Mouse (Mus musculus) heart, postnatal 36 days (tissue): ENCODE data around the gene Cst8. TPM values are rescaled to one million over a fixed set of nuclear protein-coding genes. Genes with fewer than 3 reads are reported as not detected.
A peak's percentile ranks its signal among the peaks of the same experiment; 100 is the strongest.
"Not testable (repeated sequence)": the region's sequence is repeated elsewhere in the genome, so short reads cannot be mapped to it uniquely, and the experiment has no call there.

Source experiments
- DNase-seq, 2 experiments: peaks; one replicate each; pipeline ENCODE4 v3.0.0; 2021 to 2022
- intact Hi-C: fragments of 180-260 bp; cut with DNase I; formaldehyde crosslinking; loops from one replicate; pipeline ENCODE4 v1.15.1; 2025
- total RNA-seq, 2 experiments: library from RNA; stranded (reverse); gene quantifications; 2 replicates each; pipeline ENCODE4 v1.2.3; 2021

Cst8 gene
- total RNA-seq, result not detected

GRCm38 (mm10) chr2:148798485-148798884 lies at the start of gene Cst8:
Gene Cst8, plus strand, starts transcription at chr2:148798785.
- DNase-seq, result no peak
- intact Hi-C loops, result no loop called here

GRCm38 (mm10) chr2:148750058-148750457 lies 48.5 kb upstream of the Cst8 start, which contains the start of gene Cstl1:
Gene Cstl1, plus strand, starts transcription at chr2:148750358.
- intact Hi-C loops, result loop anchor here (5.0 kb wide), 1 partner anchor 102 kb away; no protein-coding TSS in a partner anchor
- no peak for DNase-seq

DNA sequence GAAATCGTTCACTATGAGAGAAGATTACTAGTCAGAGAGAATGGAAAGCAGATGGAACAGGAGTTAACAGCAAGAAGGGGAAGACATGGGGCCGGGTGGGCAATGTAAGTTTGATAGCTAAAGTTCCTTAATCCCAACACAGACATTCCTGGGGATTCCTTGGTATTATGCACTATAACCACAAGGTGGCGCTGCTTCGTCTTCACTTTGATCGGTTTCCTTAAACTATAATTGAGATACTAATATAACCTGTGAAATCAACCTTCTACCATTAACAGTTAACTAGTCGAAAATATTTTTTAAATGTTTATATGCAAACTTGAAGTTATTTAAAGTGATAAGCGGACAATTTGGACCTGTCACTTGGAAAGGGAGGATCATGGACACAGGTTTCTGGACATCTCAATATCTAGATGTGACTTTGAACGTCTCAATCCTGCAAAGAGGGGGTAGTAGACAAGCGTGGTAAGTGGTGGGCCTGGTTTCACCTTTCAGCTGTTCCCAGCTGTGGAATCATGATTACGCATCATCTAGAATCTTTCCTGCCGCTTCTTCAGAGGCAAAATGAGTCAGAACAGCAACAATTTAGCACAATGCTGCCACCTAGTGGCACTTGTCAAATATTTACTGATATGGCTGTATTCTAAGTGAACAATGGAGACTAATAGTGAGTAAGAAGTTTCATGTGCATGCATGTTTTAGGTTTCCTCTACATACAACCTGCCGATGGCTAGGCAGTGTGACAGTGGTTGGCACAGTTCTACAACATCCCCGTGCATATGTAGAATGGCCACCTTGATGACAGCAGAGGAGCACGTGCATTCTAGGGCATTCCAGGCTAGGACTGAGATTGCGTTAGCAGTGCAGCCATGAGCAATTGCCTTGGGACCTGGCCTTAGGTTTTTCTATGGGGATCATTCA lies 46.4 kb upstream of the Cst8 start:
- intact Hi-C loops, result loop anchor here (1.0 to 5.0 kb wide), 2 partner anchors 100 to 150 kb away; no protein-coding TSS in a partner anchor
- peak; percentile 73 to 78 for DNase-seq

DNA sequence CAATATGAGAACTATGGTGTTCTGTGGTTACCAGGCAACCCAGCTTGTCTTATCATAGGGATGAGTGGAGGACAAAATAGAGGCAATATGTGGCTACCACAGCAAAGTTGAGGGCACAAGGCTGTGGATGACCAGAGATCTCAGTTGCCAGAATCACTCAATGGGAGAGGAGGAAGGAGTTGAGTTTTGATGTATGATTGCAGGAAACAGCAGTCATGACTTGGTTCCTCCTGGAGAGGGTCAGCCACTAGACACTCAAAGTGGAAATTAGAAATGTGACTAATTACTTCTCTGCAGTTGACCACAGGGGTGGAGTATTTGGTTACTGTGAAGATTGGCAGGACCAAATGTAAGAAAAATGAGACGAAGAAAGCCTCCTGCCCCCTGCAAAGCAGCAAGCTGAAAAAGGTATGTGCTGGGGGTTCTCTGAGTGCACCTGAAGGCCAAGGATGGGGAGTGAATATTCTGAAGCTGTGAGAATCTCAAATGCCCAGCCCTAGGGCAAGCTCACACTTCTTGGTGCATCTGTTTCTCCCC lies 44.2 kb upstream of the Cst8 start:
- no peak for DNase-seq
- intact Hi-C loops, result loop anchor here (5.0 kb wide), 1 partner anchor 98 kb away; no protein-coding TSS in a partner anchor

DNA sequence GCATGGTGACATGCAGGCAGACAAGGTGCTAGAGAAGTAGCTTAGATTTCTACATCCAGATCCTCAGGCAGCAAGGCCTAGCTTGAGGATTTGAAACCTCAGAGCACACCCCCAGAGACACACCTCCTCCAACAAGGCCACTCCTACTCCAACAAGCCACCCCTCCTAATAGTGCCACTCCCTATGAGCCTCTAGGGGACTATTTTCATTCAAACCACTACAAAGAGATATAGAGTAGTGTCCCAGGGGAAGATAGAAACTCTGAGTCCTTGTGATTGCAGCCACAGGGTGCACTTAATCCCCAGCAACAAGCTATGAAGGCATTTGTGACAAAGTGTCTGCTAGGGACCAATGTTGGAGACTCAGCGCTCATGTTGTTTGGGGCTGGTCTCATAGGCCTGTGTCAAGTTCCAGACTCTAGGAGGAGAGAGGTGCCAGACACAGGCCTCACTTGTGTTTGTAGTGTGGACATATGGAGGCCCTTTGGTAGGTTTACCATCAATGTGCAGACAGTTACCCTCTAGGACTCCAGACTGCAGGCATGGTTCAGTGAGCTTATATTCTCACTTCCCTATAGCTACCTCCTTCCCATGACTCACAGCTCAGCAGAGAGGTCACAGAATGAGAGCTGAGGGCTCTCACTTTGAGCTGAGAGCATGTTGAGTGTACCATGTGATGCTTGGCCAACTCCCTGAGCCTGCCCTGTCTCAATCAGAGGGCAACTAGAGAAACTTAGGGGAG lies 34.8 kb upstream of the Cst8 start:
- intact Hi-C loops, result no loop called here
- no peak for DNase-seq

- DNase-seq, intact Hi-C loops: not testable (repeated sequence)
These were observed 27.2 kb upstream of the Cst8 start, which contains the start of gene Cst11 for GRCm38 (mm10) chr2:148771397-148771796. Gene Cst11, minus strand, starts transcription at chr2:148771497.

DNA sequence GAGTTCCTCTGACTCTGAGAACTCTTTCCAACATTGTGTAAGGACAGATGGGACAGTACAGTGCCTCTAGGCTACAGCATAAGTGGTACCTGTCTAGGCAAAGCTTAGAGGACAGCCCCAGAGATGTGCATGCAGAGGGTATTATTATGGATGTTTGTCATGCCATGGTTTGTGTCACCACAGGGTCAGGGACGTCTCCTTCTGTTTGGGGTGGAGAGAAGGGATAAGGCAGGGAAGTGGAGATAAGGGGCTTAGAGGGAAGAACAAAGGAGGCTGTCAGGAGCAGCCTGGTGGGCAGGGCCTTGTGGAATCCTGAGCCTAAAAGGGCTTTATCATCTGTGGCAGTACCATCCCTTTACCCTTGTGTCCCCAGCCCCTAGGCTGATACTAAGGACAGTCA lies 16.9 kb upstream of the Cst8 start, which contains the start of gene 8030411F24Rik:
8030411F24Rik (plus strand) TSS at position 301 of the 400 bp plus-strand sequence.
- intact Hi-C loops, result no loop called here
- DNase-seq, result no peak

DNA sequence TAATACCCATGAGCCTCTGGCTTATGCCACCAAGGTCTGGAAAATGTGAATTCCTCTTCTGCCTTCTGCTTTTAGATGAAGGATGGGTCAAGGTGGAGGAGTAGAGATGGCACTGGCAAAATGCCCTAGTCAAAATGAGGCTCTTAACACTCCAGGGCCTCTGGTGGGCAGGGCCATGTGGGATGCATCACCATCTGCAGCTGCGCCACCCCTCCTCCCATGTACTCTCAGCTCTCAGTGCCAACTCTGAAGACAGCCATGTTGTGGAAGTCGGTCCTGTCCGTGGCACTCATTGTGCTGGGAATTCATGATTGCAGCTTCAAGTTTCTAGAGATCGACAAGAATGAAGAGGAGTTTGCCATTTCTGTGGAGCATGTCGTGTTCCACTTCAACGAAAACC lies 9.4 kb upstream of the Cst8 start, which contains the start of gene Cst12:
Cst12 (plus strand) TSS at position 220 of the 400 bp plus-strand sequence.
- DNase-seq, result no peak
- intact Hi-C loops, result no loop called here

GRCm38 (mm10) chr2:148801491-148801921 lies 2.9 kb downstream of the Cst8 start:
- DNase-seq, result no peak
- intact Hi-C loops, result no loop called here

GRCm38 (mm10) chr2:148806696-148807095 lies 8.1 kb downstream of the Cst8 start:
- no peak for DNase-seq
- intact Hi-C loops, result no loop called here

GRCm38 (mm10) chr2:148819909-148820308 lies 21.3 kb downstream of the Cst8 start, which contains the start of gene Cst13:
Gene Cst13, plus strand, starts transcription at chr2:148820081.
- DNase-seq, result no peak

DNA sequence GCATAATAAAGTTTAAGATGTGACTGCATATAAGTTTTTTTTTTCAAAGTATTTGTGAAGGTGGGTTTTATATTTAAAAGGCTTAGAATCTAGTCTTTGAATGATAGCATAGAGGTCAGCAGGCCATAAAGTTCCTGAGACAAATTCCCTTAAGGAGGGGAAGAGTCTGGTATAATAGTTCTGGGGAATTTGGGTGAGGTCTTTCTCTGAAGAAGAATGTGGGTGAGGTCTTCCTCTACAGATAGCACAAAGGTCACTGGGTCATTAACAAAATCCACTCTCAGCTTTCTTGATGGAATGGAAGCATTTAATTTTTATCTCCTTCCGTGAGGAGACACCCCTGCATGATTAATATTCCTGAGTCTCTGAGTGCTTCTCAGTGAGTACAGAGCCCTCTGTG lies 27.4 kb downstream of the Cst8 start:
- no peak for DNase-seq
- intact Hi-C loops, result no loop called here

More at GRCm38 (mm10) chr2:148819909-148820308, 21.3 kb downstream of the Cst8 start, which contains the start of gene Cst13:
- intact Hi-C loops, result no loop called here

- no peak for DNase-seq
- intact Hi-C loops, result no loop called here
These were observed 36.3 kb downstream of the Cst8 start, which contains the start of gene Cst9 for GRCm38 (mm10) chr2:148834912-148835311. Gene Cst9, plus strand, starts transcription at chr2:148835147.

DNA sequence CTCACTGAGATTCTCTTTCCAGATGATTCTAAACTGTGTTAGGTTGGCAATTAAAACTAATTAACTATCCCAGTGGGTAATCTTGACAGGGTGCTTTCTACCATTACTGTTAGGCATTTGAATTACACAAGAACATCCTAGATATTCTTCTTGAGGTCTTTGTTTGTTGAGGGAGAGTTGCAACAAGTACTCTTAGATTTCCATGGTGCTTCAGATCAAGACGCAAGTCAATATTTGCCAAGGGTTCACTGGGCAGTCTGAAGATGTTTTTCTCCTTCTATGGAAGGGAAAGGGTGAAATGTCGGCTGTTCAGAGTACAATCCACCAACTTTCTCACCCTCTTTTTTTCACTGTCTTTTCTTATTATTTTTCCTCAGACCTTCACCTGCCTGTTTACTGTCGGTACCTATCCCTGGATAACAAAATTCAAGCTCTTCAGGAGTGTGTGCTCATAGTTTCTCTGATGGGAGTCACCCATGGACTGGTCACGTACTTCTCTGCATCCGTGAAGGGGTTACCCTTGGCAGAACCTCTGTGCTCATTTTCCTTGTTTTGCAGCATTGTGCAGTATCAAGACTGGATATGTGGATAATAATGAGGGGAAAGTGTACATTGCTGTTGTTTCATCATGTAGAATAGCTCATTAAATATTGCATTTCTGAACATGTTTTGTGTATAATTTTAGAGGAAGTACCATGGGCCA lies 39.6 kb downstream of the Cst8 start:
- intact Hi-C loops, result no loop called here

GRCm38 (mm10) chr2:148839224-148839623 lies 40.6 kb downstream of the Cst8 start:
- intact Hi-C loops, result no loop called here
- DNase-seq, result no peak

More for the DNA sequence above, 39.6 kb downstream of the Cst8 start:
- DNase-seq, result no peak

DNA sequence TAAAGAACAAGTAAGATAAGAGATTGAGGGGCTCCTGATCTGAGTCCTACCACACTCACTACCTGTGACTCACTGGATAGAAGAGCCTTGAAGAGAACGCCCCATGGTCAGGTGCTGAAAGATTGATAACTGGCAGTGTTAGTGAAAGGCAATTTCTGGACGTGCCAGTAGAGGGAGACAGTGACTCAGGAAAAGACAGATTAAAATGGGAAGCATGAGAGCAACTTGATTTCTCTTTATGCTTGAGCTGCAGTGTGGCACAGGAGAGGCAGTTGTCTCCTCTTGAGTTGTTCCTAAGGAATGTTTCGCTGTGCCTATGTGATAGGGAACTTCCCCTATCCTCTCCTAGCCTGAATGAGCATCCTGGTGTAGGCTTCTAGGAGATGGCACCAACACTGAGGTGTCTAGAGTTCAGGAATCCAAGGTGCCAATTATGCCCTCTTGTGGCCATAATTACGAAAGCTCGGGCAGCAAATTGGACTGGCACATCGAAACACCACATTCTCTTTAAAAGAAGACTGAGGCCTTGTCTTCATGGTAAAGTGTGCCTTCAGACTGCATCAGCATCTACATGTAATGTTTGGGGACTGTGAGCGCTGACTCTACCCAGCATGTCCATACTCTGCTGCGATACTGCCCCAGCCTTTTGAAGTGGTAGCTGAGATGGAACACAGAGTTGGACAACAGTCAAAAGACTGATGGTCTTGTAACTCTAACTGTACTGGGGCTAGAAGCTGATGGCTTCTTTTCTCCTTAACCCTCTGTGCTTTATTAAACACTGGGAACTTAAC lies 52.7 kb downstream of the Cst8 start:
- peak; percentile 84 to 86 for DNase-seq
- intact Hi-C loops, result loop anchor here (1.0 to 5.0 kb wide), 3 partner anchors 22 to 99 kb away; partner anchors contain the start of gene Cstl1
